Mouse (Mus musculus) heart, adult 2 months (tissue): Measurements from ENCODE around the gene Cpsf6. TPM values are rescaled to one million over a fixed set of nuclear protein-coding genes. Genes with fewer than 3 reads are reported as not detected.

Source experiments
- DNase-seq, 2 experiments: peaks; one replicate each; pipeline ENCODE4 v3.0.0; 2021
- H3K27ac ChIP-seq: fragments of 200-600 bp; 2 replicates; pipeline ENCODE4 v1.8.1; 2022
- H3K27me3 ChIP-seq: fragments of 200-500 bp; 2 replicates; pipeline ENCODE4 v1.6.1; 2012; ENCODE audit warnings: mild to moderate bottlenecking, low read length, inconsistent platforms, mixed read lengths; ENCODE audit not compliant: control insufficient read depth, insufficient read depth
- H3K36me3 ChIP-seq: fragments of 200-500 bp; 2 replicates; pipeline ENCODE4 v1.6.1; 2012; ENCODE audit warnings: low read length, inconsistent platforms; ENCODE audit not compliant: control insufficient read depth, insufficient read depth
- H3K4me1 ChIP-seq: fragments of 200-500 bp; 2 replicates; pipeline ENCODE4 v1.6.1; 2011; ENCODE audit warnings: low read length; ENCODE audit not compliant: control insufficient read depth, insufficient read depth
- H3K4me3 ChIP-seq: fragments of 200-600 bp; 2 replicates; pipeline ENCODE4 v1.8.1; 2022
- H3K79me2 ChIP-seq: fragments of 200-500 bp; replicated peaks from 2 replicates; pipeline ENCODE4 v1.6.1; 2012; ENCODE audit warnings: mild to moderate bottlenecking, inconsistent platforms, low read length, moderate library complexity, mixed read lengths; ENCODE audit not compliant: control insufficient read depth, insufficient read depth
- H3K9ac ChIP-seq: fragments of 200-500 bp; 2 replicates; pipeline ENCODE4 v1.6.1; 2012; ENCODE audit warnings: low read depth, mild to moderate bottlenecking, control low read depth, inconsistent platforms, low read length, mixed read lengths
- CTCF ChIP-seq: fragments of 200-600 bp; IDR thresholded peaks from 2 replicates; pipeline ENCODE4 v1.8.1; 2022; ENCODE audit warnings: antibody characterized with exemption, mild to moderate bottlenecking, moderate library complexity
- EP300 ChIP-seq: fragments of 200-500 bp; IDR thresholded peaks from 2 replicates; pipeline ENCODE4 v1.6.1; 2011; ENCODE audit warnings: low read depth, low read length, control low read depth; ENCODE audit not compliant: insufficient read depth
- POLR2A ChIP-seq: fragments of 200-500 bp; IDR thresholded peaks from 2 replicates; pipeline ENCODE4 v1.6.1; 2011; ENCODE audit warnings: mild to moderate bottlenecking, low read depth, low read length, control low read depth; ENCODE audit not compliant: insufficient read depth
- WGBS: fragments of 180-500 bp; shearing (Covaris S2); methylation state at CpG from one replicate; pipeline ENCODE4 v1.1.7; 2018; 5-methylcytosine and 5-hydroxymethylcytosine counted together
- intact Hi-C: fragments of 180-260 bp; cut with DNase I; formaldehyde crosslinking; loops from one replicate; pipeline ENCODE4 v1.15.1; 2025
- polyA plus RNA-seq: library from polyadenylated mRNA; depleted of rRNA; stranded (reverse); fragments of >200 nt; gene quantifications from 2 replicates; pipeline ENCODE4 v1.2.3, GENCODE M21; 2012
- total RNA-seq, 2 experiments: library from RNA; stranded (reverse); gene quantifications; 2 replicates each; pipeline ENCODE4 v1.2.3; 2021

The Cpsf6 gene
- total and polyA plus RNA-seq, 3 experiments: 20.3 to 35.5 (median 30.9) TPM

DNA sequence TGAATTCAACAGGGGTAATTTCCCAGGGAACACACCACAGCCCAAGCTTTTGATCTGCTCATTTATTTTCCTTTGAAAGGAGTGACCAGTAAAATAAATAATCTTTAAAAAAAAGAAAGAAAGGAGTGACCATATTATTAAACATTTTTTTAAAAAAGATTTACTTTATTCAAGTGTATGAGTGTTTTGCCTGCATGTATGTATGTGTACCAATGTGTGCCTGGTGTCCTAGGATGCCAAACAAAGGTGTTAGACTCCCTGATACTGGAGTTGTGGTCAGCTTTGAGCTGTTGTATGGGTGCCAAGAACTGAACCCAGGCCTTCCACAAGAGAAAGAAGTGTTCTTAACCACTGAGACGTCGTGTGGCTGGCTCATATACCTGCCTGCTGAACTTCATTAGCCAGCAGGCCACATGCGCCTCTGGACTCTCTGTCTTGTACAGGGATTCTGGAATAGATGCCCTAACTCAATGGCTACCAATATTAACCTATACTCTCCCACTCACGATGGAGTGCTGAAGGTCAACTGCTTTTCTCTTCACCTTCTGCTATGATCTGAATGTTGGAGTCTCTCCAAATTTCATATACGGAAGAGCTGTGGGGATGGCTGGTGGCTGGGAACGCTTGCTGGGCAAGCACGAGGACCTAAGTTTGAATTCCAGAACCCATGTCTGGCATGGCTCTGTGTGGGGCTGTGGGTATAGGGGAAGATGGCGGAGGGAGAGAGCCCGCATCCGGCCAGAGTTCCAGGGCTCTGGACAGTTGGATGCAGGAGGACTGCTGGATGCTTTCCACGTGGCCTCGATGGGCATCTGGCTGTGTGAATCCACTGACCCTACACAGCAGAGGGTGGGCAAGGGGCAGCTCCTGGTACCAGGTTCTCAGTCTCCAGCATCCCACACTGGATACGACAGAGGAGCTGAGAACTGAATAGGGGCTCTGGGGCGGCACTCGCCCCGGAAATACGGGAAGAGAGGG, 43.5 kb upstream of the Cpsf6 start:
- no peak for TF ChIP-seq POLR2A
- no peak for TF ChIP-seq EP300
- no peak for TF ChIP-seq CTCF
- Histone ChIP-seq H3K4me3 (no peak overlapping the region), H3K36me3 (no peaks in the 10 kb centered on the region), H3K79me2 (no peaks in the 10 kb centered on the region), H3K4me1 (no peaks in the 10 kb centered on the region), H3K27me3 (no peaks in the 10 kb centered on the region), H3K27ac (no peak overlapping the region), H3K9ac (no peak overlapping the region)
- WGBS: 79% methylated on average over 17 of the region's 17 CpGs
- no peak for DNase-seq
- intact Hi-C loops: no loop called here

DNA sequence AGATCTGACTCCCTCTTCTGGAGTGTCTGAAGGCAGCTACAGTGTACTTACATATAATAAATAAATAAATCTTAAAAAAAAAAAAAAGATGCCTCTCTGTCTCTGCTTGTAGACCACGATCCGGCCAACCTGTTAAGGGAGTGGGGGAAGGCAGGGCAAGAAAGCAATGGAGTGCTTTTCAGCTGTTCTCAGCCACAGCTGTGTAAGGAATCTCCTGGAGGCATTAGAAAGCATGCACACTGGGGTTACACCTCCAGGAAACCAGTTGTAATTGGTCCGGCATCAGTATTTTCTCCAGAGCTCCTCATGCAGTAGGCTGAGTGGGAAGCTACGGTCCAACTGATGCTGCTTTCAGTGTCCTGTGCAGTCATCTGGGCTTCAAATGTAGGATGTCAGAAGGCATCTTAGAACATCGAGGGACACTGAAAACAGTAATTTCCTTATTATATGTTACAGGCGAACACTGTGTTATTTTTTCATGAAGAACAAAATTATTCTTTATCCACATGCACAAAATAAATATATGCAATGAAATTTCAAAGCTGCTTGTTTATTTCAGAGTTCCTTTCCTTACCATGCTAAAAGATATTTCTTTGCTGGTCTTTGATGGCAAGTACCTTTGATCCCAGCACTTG, 42.5 kb upstream of the Cpsf6 start:
- Histone ChIP-seq H3K36me3 (no peaks in the 10 kb centered on the region), H3K4me3 (no peak overlapping the region), H3K27ac (no peak overlapping the region), H3K4me1 (peaks cover 2% of the 10 kb centered on the region; the same call in 1 of the 2 replicates), H3K79me2 (no peaks in the 10 kb centered on the region), H3K27me3 (no peaks in the 10 kb centered on the region), H3K9ac (no peak overlapping the region)
- no peak for DNase-seq
- WGBS: 78% methylated on average over 6 of the region's 6 CpGs
- intact Hi-C loops: no loop called here
- TF ChIP-seq CTCF (no peak), POLR2A (no peak)

DNA sequence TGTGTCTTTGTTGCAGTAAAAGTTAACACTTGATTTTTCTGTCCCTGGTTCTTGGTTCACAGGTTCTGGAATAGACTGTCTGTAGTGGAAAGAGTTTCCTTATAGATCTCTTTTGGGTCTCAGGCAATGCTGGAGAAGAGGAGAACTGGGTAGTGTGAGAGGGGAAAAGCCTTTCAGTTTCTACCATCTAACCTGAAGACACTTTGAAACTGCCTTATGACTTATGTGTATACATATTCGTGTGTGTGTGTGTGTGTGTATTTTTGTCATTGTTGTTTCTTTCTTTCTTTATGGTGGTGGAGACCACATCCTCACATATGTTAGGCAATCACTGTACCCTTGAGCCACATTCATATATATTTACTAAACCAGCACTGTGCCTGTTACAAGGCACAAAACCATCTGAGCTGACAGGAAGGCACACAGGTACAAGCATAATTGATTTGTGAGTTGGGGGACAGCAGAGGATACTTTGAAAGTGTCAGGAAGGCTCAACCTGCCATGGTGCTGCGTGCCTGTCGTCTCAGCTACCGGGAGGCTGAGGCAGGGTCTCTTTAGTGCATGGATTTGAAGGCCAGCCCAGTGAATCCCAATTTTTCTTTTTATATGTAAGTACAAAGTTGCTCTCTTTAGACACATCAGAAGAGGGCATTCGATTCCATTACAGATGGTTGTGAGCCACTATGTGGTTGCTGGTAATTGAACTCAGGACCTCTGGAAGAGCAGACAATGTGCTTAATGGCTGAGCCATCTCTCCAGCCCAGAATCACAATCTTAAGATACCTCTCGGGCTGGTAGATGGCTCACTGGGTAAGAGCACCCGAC, 41.7 kb upstream of the Cpsf6 start:
- H3K36me3 ChIP-seq: no peaks in the 10 kb centered on the region
- no peaks in the 10 kb centered on the region for H3K79me2 ChIP-seq
- no peak overlapping the region for H3K27ac ChIP-seq
- peaks cover 3% of the 10 kb centered on the region; the same call in 1 of the 2 replicates for H3K4me1 ChIP-seq
- TF ChIP-seq CTCF: no peak
- no peak for TF ChIP-seq EP300
- no peak for TF ChIP-seq POLR2A
- DNase-seq: no peak
- 79% methylated on average over 7 of the region's 7 CpGs for WGBS
- no peak overlapping the region for H3K4me3 ChIP-seq
- H3K9ac ChIP-seq: no peak overlapping the region
- H3K27me3 ChIP-seq: no peaks in the 10 kb centered on the region
- intact Hi-C loops: no loop called here

DNA sequence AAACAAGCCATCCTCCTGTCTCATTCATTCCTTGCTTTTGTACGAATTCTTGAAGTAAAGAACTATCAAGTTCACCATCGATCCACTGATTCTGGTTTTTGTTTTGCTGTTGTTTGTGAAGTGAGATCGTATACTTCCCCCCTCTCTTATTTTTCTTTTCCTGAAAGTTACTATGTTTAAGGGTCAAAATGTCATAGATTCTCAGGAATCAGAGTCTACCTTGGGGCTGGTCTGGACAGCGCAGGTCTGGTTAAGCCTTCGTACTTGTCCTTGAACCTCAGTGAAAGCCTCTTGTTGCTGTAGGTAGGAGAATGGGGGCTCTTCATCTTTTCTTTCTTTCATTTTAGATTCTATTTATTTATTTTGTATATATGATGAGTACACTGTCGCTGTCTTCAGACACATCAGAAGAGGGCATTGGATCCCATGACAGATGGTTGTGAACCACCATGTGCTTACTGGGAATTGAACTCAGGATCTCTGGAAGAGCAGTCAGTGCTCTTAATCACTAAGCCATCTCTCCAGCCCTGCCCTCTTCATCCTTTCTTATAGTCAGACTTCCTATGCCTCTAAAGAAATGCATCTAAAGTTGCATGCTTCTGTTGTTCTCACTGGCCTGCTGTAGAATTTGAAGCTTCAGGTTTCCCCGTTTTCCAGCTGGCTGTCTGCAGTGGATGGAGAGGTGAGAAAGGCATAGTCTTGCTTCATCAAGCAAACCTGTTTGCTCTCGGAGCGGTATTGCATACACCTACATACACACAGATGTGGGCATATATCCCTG, 40.9 kb upstream of the Cpsf6 start:
- 81% methylated on average over 9 of the region's 9 CpGs for WGBS
- no peak for DNase-seq
- Histone ChIP-seq H3K36me3 (no peaks in the 10 kb centered on the region), H3K4me1 (peaks cover 3% of the 10 kb centered on the region; the same call in 1 of the 2 replicates), H3K4me3 (no peak overlapping the region), H3K79me2 (no peaks in the 10 kb centered on the region), H3K27me3 (no peaks in the 10 kb centered on the region), H3K9ac (no peak overlapping the region), H3K27ac (no peak overlapping the region)
- intact Hi-C loops: no loop called here
- TF ChIP-seq EP300: no peak
- no peak for TF ChIP-seq CTCF
- no peak for TF ChIP-seq POLR2A

DNA sequence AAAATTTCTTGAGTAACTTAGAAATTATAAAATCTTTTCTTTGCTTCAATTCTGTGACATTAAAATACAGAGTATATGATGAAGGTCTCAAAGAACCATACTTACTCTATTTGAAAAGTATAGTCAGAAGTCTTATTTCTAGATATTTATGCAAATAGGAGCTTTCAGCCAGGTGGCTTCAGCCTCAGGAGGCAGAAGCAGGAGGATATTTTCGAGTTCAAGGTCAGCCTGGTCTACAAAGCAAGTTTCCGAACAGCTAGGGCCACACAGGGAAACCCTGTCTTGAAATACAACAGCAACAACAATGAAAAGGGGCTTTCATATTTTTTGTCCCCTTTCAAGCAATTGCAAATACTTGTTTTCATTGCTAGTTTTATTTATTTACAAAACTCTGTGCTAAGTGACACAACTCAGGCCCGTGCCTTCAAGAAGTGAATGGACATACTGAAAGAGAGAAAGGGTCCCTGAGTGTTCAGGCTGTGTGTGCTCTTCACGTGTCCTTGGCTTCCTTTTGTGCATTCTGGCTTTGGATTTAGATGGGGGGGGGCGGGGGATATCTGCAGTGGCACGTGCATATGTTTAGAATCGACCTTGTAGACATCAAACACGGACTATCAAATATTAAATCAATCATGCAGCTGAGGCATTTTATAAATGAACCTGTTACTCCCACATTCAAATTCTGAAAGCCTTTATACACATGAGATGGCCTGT, 39.9 kb upstream of the Cpsf6 start:
- no peak overlapping the region for H3K9ac ChIP-seq
- no peak for DNase-seq
- intact Hi-C loops: no loop called here
- H3K36me3 ChIP-seq: no peaks in the 10 kb centered on the region
- no peak overlapping the region for H3K4me3 ChIP-seq
- H3K27me3 ChIP-seq: no peaks in the 10 kb centered on the region
- peaks cover 3% of the 10 kb centered on the region; the same call in 1 of the 2 replicates for H3K4me1 ChIP-seq
- WGBS: 75% methylated on average over 8 of the region's 8 CpGs
- TF ChIP-seq POLR2A: no peak
- no peak for TF ChIP-seq EP300
- no peak overlapping the region for H3K27ac ChIP-seq
- H3K79me2 ChIP-seq: no peaks in the 10 kb centered on the region
